Mouse (Mus musculus): ENCODE results near the gene Rnpepl1.
"Not testable (repeated sequence)": the region's sequence is repeated elsewhere in the genome, so short reads cannot be mapped to it uniquely, and the experiment has no call there.

Rnpepl1 gene

DNA sequence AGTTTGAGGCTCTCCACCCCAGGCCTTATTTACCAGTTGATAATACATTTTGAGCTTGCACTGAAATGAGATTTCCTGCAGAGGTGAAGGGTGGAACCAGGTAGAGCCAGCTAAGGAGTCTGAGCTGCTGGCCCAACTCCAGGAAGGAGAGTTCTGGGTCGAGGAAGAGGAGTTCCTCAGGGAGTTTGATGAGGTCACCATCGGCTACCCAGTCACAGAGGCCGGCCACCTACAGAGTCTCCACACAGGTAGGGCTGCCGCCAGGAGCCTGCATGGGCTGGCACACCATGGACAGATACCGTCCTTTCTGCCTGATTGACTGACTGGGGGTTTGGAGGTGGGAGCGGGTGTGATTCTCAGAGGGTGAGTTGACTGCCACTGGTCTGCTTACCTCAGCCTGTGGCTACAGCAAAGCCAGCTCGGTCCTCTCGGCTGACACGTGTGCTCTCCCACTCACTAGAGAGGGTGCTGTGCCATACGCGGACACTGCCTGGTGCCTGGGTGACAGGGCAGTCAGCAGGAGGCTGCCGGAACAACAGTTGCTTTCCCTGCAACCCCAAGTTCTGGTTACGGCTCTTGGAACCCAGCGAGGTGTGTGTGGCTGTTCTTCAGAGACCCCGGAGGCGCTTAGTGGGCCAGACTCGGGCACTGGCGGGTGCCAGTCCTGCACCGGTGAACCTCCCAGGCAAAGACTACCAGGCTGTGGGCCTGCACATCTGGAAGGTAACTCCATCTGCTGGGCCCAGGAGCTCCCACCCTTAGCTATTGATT lies 32.8 kb downstream of the Rnpepl1 start:
- DNase-seq (ENCODE audit: low spot score): no peak

DNA sequence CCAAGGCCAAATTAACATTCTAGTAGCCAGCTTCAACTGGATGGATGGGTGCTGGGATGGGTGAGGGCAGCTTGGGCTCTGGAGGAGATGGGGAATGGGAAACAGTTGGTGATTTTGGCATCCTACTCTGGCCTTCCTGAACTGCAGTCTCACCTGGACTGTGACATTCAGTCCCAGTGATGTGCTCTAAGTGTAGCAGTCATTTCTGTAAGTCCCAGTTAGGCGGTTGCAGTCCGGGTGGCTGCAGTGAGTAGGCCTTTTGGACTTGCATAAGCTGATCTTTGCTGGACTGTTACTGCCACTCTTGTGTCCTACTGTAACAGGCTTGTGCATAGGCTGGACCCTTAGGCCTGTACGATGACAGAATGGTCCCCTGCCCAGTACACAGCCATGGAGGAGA lies 37.4 kb downstream of the Rnpepl1 start:
- DNase-seq (ENCODE audit: low spot score): no peak

DNA sequence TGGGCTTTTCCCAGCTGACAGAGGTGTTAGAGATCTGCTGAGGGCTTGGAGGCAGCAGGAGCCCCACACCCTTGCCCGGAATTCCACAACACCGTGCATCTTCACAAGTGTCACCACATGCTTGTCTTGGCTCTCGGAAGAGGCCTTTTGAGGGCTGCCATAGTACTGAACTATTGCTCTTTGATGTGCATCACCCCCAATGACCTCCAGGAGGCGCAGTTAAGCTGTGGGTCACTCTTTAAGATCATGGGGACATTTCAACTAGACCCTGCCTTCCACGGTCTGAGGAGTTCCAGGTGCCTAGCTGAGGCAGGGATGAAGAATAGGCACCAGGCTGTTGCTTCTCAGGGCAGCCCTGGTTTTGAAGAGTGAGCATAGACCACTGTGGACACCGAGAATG lies 38.8 kb downstream of the Rnpepl1 start:
- peak; percentile 28 for DNase-seq (ENCODE audit: low spot score)

DNA sequence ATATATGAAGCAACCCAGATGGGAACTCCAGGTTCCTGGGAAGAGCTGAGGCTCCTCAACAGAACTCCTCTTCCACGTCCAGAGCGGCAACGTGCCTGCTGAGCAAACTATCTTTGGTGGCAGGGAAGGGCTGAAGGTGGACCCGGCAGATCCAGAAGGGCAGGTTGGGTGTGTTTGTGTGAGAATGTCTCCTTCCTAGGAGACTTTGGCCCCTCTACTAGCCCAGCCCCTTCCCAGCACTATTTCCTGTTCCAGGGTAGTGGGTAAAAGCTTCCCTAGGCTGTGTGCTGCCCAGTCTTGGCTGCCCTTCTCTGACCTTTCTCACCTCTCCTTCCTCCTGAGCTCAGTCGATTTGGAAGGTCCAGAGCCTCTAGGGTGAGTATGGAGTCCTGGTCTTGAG lies 40.0 kb downstream of the Rnpepl1 start, which contains the start of gene Gpr35:
Gene Gpr35, plus strand, starts transcription at position 259 of the 400 bp plus-strand sequence.
- no peak for DNase-seq (ENCODE audit: low spot score)

DNA sequence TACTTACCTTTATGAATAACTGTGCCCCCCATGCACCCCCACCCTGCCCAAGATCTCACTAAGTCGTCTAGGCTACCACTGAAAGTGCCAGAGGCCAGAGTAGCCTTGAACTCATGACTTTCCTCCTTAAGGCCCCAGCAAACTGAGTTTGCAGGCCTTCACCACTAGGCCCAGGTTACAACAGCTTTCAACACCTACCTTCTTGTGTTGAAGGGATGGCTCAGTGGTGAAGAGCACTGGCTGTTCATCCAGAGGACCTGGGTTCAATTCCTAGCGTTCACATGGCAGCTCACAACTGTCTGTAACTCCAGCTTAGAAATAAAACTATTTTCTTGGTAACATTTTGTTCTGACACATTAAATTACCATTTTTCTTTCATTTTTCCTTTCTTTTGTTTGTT lies 43.1 kb downstream of the Rnpepl1 start:
- no peak for DNase-seq (ENCODE audit: low spot score)

DNA sequence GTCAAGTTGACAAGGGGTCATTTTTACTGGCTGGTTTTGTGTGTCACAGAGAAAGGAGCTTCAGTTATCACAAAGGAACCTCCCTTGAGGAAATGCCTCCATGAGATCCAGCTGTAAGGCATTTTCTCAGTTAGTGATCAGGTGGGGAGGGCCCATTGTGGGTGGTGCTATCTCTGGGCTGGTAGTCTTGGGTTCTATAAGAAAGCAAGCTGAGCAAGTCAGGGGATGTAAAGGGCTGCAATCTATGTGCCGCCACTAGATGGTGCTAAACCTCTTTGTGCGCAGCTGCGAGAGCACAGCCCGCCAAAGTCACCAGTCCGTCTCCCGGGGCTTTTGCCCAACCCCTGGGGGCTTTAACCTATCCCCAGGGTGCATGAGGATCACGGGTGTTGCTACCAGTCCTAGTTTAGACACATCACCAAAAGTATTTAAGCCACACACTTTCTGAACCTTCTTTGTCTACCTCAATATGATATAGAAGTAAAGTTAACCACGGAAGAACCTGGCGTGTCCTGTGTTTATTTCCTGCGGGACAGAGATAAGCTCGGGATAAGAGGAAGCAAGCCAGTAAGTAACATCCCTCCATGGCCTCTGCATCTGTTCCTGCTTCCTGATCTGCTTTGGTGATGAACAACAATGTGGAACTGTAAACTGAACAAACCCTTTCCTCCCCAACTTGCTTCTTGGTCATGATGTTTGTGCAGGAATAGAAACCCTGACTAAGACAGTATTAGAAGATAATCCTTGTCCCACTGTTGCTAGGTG lies 46.2 kb downstream of the Rnpepl1 start:
- DNase-seq (ENCODE audit: low spot score): not testable (repeated sequence)

DNA sequence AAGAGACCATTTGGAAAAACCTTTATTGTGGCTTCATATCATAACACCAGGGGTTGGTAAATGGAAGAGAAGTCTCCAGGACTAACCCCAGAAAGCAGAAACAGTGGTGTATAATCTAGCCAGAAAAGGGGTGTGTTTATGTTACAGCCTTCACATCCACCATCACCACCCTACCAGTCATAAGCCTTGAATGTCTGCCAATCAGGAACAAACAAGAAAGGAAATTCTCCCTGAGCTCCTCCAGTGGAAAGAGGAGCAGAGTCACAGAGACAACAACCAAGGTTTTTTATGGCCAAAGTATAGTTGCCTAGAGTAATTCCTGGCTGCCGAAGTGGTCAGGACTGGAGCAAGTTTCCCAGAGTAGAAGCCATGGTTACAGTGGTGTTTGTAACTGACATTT lies 48.4 kb downstream of the Rnpepl1 start:
- no peak for DNase-seq (ENCODE audit: low spot score)

DNA sequence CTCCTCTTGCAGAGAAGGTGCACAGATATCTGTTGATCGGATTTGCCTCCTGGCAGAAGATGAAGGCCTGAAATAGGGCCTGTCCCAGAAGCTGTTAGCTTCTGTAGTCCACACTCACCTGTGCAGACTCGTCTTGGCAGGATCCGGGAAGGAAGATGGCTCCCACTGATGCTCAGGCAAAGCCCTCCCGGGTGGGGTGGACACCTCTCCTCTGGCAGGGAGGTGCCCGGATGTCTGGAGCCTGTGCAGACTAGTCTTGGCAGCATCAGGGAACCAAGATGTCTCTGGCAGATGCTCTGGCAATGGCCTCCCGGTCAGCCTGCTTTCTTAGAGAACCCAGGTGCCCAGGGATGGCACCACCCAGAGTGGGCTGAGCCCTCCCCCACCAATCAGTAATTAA lies 60.2 kb downstream of the Rnpepl1 start:
- DNase-seq (ENCODE audit: low spot score): not testable (repeated sequence)

DNA sequence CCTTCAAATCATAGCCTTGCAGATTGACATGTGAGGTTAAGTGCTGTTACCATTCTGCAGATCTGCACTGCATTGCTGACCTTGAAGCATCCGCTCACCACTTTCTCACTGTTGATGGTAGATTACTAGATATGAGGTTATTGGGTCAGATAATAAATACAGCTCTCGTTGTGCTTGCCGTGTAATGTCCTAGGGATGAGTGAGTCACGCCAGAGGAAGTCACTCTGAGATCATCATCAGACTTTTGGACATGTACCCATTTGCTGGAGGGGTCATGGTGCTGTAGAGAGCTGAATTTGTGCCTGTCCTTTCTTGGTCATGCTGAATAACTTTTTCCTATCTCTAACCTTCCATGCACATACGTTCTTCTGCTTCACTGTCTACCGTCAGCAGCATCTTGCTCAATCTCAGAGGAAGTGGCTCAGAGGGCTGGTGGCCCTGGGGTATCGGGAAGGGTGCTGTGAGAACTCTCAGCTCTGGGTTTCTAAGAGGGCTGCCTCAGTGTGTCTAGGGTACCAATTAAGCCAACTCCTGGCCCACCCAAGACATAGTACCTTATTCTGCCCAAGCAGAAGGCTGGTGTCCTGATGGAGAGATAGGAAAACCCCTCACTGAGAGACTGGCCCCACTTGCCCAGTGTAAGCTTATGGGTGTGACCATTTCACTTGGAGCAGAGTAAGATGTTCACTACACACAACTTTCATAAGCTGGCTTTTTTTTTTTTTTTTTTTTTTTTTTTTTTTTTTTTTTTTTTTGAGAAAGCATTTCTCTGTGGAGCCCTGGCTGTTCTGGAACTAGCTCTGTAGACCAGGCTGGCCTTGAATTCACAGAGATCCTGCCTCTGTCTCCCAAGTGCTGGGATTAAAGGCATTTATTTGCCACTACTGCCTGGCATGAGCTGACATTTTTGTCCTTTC lies 61.6 kb downstream of the Rnpepl1 start:
- no peak for DNase-seq (ENCODE audit: low spot score)

DNA sequence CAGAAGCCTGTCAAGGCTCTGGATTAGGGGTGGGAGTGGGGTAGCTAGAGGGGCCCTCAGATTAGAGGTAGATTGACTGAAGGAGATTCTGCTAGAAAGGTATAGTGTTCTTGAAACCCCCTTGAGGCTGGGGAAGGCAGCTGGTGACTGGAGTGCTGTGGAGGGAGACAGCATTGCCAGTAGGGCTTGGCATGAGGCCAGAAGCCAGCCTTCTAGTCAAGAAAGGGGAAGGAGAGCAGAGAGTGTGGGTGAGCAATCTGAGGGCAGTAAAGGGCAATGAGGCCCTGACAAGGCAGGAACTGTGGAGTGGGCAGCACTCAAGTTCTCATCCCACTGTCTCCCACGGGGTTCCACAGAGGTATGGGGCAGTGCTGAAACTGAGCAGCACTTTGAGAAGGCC lies 62.3 kb downstream of the Rnpepl1 start:
- no peak for DNase-seq (ENCODE audit: low spot score)
